Mouse (Mus musculus) gastrocnemius, postnatal 25 days (tissue): ENCODE measurements around the gene Pex7. TPM values are rescaled to one million over a fixed set of nuclear protein-coding genes. Genes with fewer than 3 reads are reported as not detected.
"Not testable (repeated sequence)": the region's sequence is repeated elsewhere in the genome, so short reads cannot be mapped to it uniquely, and the experiment has no call there.

Experiments used
- DNase-seq: peaks from one replicate; pipeline ENCODE4 v3.0.0; 2022
- total RNA-seq, 2 experiments: library from RNA; stranded (reverse); gene quantifications; 1 replicate in 1 of 2; 2 replicates in 1 of 2; pipeline ENCODE4 v1.2.3; 2021

The Pex7 gene
- total RNA-seq, 2 experiments from 2014 or later = 14.6 to 15.6 TPM

DNA sequence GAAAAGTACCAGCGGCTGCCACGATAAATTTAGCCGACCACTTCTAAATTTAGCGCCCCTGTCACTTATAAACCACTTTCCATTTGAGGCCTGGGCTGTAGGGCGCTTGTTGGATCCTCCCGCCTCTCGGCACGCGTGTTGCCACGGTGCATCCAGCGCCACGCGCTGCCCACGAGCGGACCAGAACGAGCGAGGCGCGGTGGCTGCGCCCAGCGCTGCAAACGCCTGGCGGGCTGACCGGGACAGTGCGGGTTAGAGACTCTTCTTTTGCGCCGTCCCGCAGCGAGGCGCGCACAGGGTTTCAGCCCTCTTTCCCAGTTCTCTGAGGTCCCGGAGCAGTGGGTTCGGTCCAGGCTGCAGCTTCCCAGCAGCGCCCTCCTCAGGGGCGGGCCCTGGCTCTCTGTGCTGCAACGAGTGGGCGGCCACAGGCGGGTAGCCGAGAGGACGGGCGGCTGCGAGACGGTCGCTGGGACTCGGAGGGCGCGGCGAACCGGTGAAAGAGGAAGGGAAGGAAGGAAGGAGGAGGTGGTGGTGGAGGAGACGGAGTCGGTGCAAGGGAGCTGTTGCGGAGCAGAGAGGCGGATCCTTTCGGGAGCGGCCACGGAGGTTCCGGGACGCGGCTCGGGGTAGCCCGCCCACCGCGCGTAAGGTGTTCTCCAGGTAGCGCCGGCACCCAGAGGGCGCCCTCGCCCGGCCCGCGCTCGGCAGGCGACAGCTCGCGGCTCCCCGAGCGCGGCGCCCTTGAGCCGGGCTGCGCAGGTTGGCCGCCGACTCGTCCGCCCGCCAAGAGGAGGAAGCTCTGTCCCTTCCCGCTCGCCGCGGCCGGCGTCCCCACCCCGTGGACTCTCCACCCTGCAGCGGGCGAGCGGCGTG lies 26.3 kb upstream of the Pex7 start:
- DNase-seq = peak; percentile 87

DNA sequence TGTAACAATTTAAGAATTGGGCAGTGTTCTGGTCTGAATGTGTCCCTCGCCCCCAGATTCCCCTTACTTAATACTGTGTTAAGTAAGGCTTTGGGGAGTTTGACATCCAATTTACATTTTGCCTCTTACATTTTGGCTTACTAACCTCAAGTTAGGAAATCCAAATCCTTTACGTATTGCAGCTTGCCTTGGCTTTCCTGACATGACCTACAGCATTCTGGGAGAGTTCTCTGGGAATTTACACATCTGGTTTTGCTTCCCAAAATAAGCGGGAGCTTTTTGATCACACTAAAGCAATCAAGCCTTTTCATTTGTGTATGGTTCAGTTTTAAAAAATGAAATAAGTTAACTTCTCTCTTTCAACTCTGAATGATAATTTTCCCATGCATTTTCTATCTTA lies 25.5 kb upstream of the Pex7 start:
- no peak for DNase-seq

DNA sequence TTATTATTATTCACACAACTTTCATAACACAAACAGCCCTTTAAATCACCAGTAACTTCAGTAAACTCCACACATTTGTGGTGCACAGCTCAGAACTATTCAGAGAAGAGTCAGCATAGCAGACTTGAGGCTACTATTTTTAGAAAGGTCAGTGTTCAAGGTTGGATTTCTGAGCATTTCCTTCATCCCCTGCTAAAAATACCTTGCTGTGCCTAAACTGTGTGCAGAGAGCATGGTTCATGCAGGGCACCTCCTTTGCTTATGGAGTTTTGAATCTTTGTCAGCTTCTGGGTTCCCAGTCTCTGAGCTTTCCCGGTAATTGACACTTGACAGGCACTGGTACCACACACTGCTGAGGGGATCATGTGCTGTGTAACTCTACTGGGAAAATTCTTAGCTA lies 20.7 kb upstream of the Pex7 start:
- DNase-seq = no peak

DNA sequence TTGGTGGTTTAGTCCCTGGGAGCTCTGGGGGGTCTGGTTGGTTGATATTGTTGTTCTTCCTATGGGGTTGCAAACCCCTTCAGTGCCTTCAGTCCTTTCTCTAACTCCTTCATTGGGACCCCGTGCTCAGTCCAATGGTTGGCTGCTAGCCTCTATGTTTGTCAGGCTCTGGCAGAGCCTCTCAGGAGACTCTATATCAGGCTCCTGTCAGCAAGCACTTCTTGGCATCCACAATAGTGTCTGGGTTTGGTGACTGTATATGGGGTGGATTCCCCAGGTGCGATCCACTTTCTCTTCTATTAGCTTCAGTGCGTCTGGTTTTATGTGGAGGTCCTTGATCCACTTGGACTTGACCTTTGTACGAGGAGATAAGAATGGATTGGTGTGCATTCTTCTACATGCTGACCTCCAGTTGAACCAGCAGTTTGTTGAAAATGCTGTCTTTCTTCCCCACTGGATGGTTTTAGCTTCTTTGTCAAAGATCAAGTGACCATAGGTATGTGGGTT lies 19.0 kb upstream of the Pex7 start:
- DNase-seq = not testable (repeated sequence)

DNA sequence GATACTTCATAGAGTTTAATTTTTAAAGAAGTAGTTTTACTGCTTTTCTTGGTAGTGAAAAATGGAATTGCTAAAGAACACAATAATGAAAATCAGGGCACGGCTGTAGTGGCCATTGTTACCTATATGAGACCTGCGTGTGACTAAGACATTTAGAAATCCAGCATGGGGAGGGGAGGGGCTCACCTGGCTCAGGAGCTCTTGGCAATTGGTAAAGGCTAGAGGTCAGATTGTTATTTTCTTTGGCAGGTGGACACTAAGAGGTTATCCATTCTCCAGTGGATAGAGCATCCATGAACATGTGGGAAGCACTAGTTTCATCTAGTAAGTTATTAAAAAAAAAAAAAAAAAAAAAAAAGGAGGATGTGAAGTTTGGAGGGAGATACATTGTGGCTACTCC lies 16.8 kb upstream of the Pex7 start:
- no peak for DNase-seq

DNA sequence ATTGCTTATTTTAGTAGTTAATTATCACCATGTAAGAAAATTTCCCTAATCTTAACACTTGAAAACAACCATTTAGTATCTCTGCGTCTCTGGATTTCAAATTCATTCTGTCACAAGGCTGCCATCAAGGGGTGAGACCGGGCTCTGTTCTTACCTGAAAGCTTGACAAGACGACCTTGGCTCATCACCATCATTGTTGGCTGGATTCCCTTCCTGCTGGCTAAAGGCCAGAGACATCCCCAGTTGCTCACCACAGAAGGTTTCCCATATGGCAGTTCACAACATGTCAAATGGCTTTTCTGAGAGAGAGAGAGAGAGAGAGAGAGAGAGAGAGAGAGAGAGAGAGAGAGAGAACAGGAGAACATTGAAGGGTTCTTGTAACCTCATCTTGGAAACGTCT lies 14.9 kb upstream of the Pex7 start:
- no peak for DNase-seq

DNA sequence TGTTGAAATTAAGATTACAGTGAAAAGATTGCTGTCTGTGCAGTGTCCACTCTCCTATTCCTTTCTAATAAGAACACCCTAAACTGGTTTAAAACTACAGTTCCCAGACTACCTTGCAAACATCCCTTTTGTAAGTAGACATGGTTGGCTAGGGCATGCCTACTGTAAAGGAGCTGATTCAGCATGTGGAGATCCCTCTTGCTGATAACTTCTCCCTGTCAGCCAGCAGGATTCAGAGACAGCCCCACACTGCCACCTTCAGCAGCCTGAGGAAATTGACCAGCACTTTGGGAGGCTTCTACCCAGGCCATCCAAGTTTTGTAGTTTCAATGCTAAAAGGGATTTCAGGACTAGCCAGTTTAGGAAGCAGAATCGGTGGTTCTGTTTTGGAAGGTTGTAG lies 7.8 kb upstream of the Pex7 start:
- peak; percentile 59 for DNase-seq

DNA sequence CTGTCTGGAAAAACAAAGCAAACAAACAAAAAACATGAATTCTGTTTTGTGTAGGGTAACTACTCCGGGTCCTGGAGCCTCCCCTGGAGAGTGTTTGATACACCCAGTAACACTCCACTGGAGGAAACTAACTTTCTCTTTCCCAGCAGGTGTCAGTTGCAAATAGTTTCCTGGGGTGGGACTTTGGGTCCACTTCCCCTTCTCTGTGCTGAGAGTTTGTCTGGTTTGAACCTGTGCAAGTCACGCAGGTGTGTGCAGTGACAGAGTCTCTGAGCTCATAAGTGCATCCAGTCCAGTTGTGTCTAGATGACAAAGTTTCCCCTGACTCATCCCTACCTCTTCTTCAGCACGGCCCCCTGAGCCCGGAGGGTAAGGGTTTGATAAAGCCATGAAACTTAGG lies 6.3 kb upstream of the Pex7 start:
- no peak for DNase-seq

DNA sequence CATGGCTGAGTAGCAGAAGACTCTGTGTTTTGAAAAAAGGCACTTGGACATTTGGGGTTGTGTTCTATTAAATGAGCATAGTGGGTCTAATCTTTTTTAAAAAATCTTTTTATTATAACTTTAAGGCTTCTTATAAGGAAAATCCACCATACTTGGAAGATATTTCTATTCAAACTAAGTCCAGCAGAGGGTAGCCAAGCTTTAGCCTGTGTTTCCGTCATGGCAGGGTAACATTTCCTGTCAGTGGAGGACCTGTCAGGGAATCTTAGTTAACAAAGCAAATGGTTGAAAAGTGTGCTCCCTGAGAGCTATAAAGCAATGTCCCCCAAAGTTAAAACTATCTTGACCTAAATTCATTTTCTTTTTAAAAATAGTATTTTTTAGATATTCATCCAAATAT lies 4.1 kb upstream of the Pex7 start:
- DNase-seq = no peak

DNA sequence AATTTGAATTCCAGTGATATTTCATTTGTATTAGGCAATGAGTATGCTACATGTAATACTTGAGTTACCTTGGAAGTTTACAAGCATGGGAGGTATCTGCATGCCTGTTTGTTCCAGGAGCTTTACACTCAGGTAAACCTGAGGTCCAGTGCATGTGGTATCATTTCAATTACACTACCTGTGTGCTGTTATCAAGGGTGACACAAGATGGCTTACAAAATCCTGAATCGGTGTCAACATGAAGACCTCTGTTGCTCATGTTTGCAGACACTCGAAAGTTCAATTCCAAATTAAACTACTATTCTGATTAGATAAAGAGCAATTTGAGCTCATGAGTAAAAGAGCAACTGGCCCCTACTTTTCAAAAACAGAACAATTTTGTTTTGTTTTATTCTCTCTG lies 3.0 kb upstream of the Pex7 start:
- no peak for DNase-seq

DNA sequence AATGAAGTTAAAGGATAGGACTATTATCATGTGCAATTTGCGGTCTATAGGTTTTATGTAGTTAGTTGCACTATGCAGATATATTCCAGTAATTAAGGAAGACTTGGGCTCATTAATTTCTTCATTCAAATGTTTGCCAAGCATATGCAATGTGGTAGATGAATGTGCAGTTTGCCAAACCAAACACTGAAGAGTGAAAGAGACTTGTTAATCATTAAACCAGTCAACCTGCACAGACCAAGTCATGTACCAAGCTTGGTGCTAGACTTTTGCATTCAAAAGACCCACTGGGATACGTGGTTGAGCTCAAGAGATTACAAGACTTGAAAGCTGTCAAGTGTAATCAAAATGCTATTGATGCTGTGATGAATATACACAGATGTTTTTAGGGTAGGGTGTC lies 587 bp upstream of the Pex7 start:
- no peak for DNase-seq

DNA sequence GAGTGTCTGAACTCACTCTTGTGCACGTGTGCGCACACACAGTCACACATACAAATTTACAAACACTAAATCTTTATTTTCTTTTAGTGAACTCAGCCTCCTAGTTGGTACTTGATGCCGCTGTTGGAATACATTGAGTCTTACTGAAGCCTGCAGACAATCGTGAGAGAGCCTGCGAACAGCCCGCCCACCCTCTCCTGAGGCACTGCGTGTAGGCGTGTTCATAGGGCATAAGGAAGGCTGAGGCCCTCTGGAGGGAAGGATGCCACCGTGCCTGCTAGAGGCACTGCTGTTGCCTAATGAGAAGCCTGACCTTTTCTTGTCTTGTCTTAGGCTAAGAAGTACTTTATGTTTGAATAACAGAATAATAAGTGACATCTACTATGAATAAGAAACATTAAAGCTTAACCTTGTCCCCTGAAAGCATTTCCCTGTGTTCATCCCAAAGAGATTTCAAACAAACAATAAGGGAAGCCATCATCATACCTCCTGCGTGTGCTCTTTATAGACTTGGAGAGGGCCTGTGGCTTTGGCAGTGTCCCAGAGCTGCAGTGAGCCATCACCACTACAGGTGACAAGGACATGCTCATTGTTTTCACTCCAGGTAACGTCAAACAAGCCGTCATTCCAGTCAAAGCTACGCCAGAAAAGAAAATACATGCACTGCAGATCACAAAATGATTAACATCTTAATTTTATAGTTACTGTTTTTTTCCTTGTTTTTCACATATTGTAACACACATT lies 3.2 kb downstream of the Pex7 start:
- DNase-seq = no peak

DNA sequence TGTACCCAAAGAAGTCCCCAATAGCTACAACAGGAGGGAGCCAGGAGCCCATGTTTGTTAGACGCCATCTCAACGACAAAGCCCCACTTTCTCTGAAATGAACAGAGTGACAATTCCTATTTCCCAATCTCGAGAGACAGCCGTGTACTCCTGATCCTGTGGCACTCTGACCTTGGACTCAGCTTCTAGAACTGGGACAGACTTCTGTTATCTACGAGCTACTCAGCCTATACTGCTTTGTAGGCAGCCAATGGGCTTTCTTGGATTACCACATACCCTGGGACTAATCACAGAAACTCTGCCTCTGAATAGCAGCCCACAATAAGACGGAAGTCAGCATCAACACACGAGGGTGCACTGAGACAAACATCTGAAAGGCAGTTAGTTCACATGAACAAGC lies 5.5 kb downstream of the Pex7 start:
- DNase-seq = no peak

DNA sequence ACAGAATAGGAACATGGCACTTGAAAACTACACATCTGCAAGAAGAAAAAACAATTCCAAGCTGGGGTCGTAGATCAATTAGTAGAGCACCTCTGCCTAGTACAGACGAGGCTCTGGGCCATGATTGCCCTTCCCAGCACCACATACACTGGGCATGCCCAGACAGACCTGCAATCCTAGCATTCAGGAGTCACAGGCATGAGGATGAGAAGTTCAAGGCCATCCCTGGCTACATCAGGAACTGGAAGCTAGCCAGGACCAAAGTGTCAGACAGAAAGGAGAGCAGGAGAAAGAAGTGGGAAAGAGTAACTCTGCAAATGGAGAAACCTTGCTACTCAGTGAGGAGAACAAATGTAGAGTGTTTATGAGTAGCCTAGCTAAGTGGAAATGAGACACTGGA lies 7.3 kb downstream of the Pex7 start:
- DNase-seq = no peak

DNA sequence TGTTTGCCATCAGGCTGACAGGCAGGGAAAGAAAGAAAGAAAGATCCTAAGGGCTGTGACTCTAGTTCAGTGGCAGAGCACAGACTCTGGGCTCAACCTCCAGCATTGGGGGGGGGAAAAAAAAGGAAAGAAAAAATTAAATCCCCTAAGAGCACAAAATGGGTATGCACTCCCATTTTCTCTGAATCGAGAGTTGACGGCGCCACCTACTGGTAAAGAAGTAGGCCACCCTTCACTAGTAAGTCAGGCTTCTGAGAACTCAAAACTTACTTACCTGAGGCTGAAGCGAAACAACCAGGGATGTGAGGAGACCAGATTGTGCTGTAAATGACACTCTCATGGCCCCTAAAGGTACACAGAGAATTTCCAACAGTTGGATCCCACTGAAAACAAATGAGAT lies 13.5 kb downstream of the Pex7 start:
- DNase-seq = no peak

DNA sequence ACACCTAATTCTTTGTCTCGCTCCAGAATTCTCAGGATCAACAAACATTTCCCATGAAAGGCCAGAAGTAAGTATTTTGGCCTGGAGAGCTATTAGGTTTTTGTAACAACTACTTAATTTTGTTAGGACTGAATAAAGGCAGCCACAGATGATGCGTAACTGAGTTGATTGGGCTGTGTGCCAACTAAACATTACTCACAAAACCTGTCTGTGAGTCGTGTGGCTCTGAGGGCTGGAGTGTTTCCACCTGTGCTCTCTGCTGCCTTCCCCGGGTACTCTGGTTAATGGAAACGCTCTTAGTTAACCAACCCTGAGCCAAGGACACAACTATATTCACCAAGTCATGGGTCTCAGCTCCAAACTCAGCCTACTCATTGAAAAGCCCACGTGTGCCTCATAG lies 14.3 kb downstream of the Pex7 start:
- no peak for DNase-seq

DNA sequence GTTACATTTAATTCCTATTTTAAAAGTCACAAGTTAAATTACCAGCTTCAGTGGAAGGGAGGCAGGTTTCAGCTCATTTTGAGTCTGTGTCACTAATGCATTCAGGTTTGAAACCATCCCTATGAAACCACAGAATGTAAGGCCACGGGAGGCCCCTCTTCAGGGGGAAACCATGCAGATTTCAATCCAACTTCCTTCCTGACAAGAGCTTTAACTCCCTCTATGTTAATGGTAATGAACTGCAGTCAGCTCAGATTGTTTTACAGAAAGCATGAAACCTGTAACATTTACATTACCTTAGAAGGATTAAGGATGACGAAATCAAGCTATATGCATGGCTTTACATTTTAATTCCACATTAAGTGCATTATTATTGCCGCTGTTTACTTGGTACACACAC lies 15.8 kb downstream of the Pex7 start:
- DNase-seq = no peak

DNA sequence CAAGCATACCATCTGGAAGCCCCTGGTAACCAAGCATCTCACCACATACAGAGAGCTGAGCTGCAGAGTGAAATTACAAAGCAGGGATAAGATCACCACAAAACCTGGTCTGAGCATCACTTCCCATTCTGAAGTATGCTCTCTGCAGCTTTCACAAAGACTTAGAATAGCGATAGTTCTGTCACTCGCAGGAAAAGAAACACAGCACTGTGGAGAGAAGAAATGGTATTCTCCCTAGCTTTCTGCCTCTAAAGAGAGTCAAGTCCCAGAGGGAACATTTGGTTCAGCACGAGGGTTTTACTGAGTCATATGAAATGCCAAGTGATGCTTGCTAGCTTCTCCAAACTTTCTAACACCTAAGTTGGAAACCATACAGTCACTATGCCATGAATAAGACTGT lies 17.6 kb downstream of the Pex7 start:
- DNase-seq = no peak

DNA sequence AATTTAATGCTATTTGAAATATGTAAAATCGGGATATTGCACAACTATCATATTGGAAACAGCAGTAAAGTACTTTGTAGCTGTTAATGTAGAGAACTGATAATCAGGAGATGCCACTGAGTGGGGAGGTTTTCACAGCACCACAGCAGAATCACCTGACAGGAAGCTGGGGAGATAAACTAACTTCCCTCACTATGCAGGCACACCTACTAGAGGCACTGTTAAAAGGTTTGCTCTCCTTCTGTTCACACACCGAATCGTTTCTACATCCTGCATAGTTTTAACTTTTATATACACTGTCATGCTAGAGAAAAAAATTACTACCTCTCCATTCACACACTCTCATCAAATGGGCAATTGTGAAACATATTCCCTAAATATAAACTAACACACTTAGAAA lies 21.2 kb downstream of the Pex7 start:
- no peak for DNase-seq

DNA sequence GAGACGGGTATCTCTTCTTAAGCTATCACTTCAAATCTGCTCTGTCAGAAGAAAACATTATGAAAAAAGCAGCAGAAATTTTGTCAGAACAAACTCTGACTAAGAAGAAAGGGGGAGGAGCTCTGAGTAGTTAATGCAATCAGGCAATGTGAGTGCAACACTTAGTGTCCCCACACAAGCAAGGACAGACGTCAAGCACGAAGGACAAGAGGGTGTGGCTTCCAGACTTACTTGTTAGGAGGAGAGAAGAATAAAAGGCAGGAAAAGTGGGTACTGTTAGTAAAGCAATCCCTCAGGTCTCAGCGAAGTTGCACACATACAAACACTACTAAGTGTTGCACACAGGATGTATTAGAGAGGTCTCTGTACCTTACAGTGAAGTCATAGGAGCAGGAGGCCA lies 23.1 kb downstream of the Pex7 start:
- DNase-seq = no peak

DNA sequence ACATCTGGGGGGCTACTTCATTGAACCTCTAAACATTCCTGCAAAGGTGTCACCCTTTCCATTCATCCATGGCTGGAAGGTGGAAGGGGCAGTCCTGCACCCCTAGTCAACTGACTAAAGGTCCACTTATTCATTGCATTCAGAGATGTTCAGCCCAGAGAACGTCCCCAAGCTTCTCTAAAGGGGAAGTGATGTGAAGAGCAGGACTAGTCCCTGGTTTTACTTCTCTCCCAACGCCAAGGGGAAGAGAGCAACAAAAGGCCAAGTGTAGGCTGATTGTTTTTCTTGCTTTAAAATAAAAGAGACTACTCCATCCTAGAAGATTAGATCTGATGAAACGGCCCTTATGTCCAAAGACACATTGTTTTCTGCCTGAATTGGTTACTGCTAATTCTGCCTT lies 27.1 kb downstream of the Pex7 start:
- DNase-seq = no peak

DNA sequence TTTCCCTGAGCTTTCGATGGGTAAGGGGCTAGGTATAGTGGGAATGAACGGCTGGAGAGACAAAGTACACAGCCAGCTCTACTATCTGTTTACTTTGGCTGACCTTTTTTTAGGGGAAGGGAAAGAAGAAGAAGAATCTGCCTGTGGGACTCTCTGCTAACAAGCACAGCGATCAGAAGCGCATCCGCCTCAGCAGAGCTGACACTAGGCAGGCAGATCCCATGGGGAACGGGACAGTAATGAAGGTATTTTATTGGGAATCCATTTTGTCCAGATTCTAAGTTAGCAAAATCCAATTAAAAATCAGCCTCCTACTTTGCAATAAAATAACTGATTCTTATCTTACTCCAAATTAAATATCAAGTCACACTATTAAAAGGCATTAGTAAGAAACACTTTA lies 28.3 kb downstream of the Pex7 start:
- DNase-seq = no peak

DNA sequence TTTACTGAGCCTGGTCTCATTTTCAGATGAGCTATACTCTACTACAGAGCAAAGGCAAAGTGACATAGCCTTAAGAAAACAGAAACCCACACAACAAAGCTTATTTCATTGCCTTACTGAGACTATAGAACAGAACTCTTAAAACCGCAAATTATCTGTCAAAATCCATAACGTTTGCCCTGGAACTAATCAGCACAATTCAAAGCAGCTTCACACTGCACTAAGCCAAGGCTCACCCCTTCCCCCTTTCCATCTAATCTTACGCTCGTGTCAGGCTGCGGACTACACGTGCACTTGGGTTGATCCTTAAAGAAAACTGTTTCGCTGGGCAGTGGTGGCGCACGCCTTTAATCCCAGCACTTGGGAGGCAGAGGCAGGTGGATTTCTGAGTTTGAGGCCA lies 29.8 kb downstream of the Pex7 start:
- DNase-seq = no peak

DNA sequence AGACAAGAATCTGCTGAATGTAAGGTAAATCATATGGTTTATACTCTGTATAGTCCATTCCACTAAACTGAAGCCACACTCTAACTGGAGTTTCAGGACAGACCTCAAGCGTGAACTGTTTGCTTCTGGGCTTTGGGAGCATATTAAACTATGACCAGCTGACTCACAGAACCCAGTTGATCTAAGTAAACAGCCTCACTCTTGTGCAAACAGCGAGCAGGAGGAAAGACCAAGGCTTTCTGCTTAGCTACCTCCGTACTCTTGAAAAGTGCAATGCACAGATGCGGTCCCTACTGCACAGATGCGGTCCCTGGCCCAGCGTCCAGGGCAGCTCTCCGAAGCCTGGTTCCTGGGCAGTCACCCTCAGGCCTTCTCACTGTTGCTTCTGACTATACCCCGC lies 30.2 kb downstream of the Pex7 start:
- DNase-seq = no peak
